7 mouse cellular contexts compared by ENCODE assay signal in genomic region chr15:31441996-31442395, GRCm38 (mm10).
"Had no signal": no experiment of that assay in that cellular context is flagged by ENCODE, and none has a peak within 500 bp of the region (broad histone marks: within the 10 kb centered on the region; RNA-seq: fewer than 3 reads in every experiment).

No protein-coding gene starts in this region.

- DNase-seq: lung, embryonic 14.5 days; lung, postnatal 10 days; lung, postnatal 4 days; midbrain, embryonic 14.5 days; right cerebral cortex, adult 18-20 months; right cerebral cortex, postnatal 25 days; thymus, postnatal 36 days had no signal
